Mouse (Mus musculus): ENCODE measurements at regions not wholly inside any gene's neighbourhood (a gene's known extent, or its start where the extent isn't known, plus 50 kb on each side); places are given as distances from the start of the nearest gene placed in this dataset.

DNA sequence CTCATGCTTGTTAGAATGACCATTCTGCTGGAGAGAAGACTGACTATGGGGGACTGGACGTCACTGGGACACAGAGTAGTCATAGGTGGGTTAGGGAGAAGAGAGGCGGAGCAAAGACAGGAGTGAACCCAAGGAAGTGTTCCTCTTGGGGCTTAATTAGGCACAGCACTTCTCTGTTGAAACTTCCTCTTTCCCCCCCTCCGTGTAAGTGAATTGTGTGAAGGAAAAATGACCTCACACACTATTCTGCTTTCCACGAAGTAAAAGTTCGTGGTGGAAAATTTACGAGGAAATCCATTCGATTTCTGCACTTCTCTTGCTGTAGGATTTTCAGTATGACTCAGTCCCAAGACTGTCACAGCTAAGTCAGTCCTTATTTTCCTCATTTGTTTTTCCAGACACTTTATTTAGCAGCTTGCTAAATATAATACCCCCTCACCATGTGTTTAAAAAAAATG, 49.9 kb upstream of the Ado start:
- peak; percentile 21 for DNase-seq

Data from lung, postnatal 10 days (tissue).